Mouse (Mus musculus): ENCODE measurements around the gene 1110004F10Rik.
A peak's percentile ranks its signal among the peaks of the same experiment; 100 is the strongest.
"Not testable (repeated sequence)": the region's sequence is repeated elsewhere in the genome, so short reads cannot be mapped to it uniquely, and the experiment has no call there.

Gene 1110004F10Rik

DNA sequence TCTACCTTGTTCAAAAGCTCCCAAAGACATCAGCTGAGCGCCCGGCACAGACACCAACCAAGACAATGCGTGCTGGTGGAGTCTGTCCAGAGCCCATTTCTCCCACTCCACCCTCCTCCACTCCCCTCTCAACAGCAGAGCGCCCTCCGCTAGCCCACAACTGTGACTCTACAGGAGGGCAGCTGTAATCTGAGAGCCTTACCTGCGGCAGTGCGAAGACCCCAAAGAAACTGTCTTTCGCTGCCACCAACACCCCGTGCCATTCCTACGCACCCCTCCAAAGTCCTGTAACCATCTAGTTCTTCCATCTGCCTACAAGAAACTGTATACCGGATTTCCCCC is at the start of gene 1110004F10Rik:
Gene 1110004F10Rik, plus strand, starts transcription at position 202 of the 342 bp plus-strand sequence.
- DNase-seq (ENCODE audit: low spot score in 2 of 2), result peak in 1 of 2 experiments; percentile 10

DNA sequence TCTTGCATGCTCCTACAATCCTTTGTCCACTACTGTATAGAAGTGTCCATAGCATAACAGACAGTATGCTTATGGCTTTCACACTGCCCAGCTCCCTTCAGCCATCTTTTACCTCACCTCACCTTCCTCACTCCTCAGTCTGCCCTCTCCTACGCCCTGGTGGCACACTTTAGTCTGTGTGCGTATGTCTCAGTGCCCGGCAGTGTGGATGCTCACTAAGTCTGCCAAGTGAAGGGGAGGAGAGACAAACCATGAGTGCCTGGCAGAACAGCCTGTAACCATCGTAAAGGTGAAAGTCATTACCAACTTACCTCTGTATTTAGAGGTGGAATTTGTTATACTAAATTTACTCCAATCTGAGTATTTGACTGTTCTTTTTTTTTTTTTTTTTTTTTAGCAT is 36.5 kb upstream of the 1110004F10Rik start:
- no peak for DNase-seq (ENCODE audit: low spot score in 2 of 2)

DNA sequence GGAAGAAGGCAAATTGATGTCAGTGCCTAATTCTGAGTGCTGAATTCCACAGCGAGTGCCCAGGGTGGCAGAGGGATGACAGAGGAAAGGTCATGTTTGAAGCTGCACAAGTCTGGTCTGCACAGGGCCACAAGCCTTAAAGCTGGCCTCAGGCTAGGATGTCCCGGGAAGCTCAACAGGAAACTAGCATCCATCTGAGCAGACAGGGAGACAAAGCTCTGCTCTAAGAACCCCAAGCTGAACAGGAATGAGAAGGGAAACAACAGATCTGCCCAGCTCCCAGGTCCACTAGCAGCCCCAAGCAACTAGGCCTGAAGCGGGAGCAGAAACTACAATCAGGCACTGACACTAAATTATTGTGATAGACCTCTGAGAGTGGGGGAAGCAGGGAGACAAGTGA is 9.2 kb upstream of the 1110004F10Rik start:
- no peak for DNase-seq (ENCODE audit: low spot score in 2 of 2)

DNA sequence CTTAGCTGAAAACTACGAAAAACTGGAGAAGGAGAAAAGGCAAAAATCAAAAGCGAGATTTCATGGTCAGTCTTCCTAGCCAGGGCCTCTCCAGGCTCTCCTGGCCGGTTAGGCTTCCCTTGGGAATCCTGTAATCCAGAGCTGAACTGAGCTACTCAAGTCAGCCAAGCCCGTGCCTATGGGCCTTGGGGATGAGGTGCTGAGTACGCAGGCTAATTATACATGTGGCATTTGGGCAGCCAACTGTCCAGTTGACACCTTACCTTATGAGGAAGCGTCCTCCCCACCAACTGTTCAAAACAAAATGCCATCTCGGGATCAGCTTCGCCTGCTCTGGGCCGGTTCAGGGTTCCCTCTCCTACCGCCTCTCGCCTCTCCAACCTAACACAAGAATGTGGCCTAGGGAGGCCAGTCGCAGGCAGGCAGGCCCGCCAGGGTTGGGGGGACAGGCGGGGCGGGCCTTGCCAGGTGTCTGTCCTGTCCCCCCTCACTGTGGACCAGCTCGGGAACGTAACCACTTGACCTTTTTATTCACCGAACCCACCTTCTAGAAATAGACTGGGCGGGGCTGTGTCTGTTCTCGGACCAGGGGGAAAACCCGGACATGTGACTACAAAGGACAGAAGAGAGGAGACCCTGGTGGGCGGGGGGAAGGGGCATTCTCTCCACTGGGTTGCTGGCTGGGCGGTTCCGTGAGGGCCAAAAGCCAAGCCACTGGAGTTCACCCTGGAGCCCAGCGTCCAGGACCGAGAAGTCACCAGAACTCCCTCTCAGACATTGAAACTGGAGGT is 8.4 kb upstream of the 1110004F10Rik start:
- DNase-seq (ENCODE audit: low spot score in 2 of 2), result peak in 1 of 2 experiments; percentile 10

DNA sequence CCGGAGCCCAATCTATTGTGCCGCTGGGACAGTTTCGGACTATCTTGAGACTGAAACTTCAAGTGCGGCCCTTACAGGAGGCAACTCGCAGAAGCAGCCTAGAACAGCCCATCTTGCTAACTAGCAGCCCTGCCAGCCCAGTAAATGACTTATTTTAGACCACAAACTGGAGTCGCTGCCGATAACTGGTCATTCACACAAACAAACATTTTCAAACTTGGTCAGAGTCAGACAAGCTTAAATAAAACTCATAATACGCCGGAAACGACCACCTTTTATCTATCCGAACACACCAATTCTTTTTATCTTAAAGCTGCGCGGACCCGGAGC is 7.8 kb upstream of the 1110004F10Rik start:
- no peak for DNase-seq (ENCODE audit: low spot score in 2 of 2)

DNA sequence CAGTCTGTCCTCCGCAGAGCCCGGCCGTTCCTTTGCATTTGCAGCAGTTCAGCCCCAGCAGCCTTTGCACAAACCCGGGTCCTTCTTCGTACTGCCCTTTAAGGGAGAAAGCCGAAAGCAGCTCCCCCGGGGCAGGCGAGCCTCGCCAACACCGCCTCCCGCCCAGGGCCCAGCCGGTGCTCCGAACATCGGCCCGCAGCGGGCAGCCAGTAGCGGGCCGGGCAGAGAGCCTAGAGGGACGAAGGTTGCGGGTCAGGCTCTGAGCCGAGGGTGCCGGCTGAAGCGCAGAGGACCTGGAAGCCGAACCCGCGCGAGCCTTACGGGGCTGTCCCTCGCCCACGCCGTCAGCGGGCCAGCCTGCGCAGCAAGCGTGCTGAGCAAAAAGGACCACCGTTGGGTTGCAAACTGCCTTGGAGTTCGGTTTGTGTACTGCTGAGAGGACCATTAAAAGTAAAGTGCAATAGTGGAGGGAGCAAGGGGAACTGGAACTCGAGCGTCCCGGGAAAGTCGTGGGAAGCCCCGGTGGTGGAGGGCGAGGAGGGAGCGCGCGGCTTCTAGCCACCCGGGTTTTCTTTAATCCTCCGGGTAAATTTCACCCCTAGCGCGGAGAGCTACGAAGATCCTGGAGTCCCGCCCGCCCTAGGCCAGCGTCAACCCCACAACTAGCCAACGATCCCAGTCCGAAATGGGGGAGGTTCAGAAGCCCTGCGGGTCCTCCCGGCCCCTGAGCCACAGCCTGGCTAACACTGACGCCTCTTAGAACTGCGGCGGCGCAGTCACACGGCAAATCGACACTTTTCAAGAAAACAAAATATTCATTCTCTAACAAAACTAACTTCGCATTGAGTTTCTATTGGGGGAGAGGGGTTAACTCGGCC is 7.2 kb upstream of the 1110004F10Rik start:
- peak; percentile 48 to 69 for DNase-seq (ENCODE audit: low spot score in 2 of 2)

DNA sequence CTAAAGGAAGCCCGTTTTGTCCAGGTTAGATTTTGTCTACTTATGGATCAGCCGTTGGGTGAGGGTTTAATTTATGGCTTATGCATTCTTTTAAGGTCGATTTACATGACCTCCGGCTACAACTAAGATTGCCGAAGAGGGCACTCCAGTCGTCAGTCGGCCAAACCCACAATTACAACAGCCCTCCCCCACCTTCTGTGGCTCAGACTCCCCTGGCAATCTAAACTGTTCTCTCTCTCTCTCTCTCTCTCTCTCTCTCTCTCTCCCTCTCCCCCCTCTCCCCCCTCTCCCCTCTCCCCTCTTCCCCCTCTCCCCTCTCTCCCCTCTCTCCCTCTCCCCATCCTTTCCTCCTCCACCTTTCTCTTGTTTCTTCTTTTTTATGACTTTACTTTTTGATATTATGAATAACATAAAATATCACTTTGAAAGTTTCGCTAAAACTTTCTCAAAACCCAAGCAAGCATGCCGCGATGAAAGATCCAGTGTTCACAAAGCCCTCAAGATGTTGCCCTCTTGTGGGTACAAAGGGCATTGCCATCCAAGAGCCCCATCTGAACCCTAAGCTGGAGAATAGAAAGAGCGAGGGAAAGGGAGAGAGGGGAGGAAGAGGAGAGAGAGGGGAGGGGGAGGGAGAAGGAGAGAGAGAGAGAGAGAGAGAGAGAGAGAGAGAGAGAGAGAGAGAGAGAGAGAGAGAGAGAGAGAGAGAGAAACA is 6.4 kb upstream of the 1110004F10Rik start:
- peak; percentile 42 to 53 for DNase-seq (ENCODE audit: low spot score in 2 of 2)

DNA sequence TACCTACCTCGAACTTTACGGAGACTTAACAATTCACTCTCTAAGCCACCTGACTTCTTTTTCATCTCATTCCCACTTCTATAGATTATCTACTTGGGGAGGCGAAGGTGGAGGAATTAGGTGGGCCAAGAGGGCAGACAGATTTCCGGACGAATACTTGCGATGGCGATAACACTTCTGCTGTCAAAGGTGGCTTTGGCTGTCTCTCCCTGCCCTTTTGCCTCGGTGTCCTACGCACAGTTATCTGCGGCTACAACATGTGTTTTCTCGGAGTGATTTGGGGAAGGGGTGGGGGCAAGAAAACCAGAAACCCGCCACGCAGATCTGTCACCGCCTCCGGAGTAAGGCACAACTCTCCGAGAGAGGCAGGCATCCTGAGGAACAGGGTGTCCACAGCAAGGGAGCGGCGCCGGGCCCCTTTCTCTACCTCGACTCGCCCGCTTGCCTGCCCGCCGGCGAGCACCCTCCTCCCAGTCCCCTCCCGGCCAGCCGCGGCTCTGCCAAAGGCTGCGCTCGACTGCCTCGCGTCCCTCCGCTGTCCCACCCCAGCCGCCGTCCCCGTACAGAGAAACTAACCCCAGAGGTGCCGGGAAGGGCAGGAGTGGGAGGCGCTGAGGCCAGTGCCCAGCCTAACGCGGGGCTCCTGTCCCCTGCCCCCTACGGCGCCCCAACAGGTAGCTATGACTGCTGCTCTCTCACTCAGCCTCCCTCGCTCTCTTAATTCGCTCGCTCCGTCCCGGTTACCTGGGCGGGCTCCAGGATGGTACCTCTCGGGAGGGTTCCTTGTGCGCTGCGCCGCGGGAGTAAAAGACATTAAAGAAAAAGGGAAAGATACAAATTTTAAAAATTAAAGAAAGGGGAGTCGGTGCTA is 5.6 kb upstream of the 1110004F10Rik start:
- DNase-seq (ENCODE audit: low spot score in 2 of 2), result peak; percentile 24 to 69

DNA sequence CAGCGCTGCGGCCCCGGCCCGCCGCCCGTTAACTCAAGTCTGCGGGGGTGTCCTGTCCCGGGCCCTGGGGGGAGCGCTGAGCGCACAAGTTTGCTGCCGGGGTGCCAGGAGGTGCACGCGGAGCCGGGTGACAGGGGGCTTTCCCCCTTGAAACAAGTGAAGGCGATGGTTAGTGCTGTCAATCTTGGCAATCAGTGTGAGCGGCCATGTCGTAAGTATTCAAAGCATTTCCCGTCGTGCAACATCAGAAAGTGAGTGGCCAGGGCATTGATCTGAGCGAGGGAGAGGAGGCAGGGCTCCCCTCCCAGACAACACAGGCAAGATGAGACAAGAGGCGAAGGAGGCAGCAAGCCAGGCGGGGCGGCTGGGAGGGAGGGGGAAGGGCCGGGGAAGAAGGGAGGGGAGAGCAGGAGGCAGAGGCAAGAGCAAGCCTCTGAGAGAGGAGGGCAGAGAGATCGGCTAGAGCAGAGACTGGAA is 4.9 kb upstream of the 1110004F10Rik start:
- DNase-seq (ENCODE audit: low spot score in 2 of 2), result peak in 1 of 2 experiments; percentile 33

DNA sequence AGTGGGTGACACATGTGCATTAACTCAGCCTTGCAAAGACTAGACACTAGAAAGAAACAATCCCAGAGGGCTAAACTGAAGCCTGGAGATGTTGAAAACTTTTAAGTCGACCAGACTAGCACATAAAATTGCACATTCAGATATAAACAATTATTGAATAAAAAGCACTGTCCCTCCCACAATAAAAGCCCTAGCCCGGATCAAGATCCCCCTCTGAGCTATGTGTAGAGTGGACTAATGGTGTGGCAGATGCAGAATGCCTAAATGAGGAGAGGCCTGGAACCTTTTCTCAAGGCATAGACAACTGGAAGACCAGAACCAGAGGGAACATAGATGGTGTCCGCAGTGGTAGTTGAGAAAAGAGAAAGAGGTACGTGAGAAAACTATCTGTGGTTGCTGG is 3.7 kb upstream of the 1110004F10Rik start:
- DNase-seq (ENCODE audit: low spot score in 2 of 2), result no peak

DNA sequence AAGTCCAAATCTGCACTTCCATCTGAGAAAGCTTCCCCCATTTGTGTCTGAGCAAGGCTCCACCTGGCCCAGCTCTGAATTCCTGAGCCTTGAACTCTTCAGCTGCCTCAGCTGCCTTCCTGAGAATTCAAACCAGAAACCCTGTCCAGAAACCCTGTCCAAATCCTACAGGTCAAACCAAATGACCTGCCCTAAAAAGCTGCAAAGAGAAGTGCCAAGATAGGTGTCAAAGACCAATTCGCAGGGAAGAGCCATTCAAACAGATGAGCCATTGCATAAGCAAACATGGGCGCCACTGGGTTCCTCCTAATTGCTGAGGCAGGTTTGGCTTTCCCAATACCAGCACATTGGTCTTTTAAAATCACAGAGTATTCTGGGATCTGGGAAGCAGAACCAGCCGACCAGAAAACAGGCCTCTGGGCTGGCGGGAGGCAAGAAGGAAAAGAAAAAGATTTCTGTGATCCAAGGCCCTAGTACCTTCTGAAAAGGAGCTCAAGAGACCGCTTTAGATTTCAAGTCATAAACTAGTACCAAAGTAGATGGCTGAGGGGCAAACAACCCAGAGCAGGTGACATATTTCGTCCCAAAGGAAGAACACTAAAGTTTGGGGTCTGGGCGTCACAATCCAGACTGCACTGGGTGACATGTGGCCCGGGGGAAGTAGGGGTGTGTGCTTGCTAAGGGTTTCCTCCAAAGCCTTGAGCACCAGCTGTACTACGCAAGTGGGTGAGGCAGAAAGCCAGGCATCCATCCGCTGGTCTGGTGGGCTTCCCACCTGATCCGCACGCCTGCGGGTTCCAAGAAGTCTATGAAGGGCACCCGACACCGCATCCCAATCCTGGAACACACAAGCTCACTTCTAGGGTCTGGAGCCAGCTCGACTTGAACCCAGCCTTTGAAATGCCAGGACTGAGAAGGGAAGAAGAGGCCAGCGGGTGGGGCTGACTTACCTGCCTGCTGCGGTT is 2.3 kb upstream of the 1110004F10Rik start:
- no peak for DNase-seq (ENCODE audit: low spot score in 2 of 2)

DNA sequence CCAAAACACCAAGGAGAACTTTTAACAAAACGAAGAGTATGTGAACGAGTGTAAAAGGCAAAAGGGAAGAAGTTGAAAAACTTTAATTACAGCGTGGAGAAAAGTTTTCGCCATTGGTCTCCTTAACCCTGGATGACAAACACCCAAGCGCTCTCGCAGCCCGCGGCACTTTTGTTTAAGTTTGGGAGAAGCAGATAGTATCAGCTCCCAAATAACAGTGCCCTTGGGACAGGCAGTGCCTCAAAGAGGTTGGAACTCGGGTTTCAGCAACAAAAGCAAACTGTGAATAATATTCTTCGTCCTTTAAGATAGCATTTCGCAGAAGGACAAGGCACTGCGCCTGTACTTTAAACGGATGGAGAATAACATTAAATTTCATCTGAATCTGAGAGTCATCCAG is 1.2 kb upstream of the 1110004F10Rik start:
- no peak for DNase-seq (ENCODE audit: low spot score in 2 of 2)

DNA sequence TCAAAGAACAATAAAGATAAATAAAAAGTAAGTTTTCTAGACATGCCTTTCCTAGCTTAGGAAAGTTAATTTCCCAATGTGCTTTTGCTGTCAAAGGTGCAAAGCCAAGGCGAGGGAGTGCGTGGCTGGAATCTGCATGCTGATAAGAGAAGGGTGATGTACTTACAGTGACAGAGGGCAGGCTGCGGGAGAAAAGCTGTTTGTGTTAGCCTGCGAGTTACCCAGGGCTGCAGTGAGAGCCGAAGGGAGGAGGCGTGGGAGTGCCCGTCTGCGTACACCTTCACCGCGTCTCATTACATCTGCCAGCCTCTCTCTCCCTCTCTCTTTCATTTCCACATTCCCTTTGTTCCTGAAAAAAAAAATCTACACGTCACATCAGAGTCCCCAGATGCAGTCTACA is 686 bp upstream of the 1110004F10Rik start, which contains the start of gene Sox6:
Gene Sox6, minus strand, starts transcription at position 286 of the 400 bp plus-strand sequence.
- no peak for DNase-seq (ENCODE audit: low spot score in 2 of 2)

DNA sequence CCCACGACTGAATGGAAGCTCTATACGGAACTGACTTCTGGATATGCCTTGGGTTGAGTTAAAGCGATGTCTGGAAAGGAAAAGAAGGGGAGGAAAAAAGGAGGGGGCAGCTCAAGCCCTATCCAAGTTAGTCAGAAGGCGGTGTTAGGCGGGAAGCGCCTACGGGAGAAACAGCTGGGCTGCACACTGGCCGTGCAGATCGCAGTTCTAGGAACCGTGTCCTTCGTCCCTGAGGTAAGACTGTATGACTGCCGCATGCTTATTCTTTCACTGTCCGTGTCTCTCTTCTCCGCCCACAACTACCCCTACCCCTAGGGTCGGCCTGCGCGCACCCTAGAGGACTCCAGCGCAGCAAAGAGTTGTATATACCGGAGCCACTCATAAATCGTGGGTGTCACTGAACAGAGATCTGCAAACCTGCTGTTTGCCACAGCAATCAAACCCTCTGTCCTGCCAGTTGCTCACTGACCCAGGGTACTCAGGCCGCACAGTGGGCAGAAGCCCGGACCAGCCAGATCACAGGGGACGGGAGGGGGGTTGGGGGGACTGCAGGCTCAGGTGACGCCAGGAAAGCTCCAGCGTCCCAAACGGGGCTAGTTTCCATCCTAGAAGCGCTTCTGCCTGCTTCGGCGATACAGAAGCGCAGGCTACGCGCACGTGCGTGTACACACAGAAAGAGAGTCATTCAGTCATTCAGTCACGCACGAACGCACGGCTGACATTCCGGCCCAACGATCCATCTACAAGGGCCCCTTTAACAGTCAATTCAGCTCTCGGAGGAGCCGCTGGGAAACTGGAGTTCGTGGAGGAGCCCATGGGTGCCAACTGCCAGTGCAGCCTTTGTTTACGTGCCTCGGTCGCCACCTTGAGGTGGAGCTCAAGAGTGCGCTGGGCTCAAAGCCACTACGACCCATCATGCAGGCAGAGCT is 605 bp downstream of the 1110004F10Rik start:
- DNase-seq (ENCODE audit: low spot score in 2 of 2), result peak; percentile 67 to 78

DNA sequence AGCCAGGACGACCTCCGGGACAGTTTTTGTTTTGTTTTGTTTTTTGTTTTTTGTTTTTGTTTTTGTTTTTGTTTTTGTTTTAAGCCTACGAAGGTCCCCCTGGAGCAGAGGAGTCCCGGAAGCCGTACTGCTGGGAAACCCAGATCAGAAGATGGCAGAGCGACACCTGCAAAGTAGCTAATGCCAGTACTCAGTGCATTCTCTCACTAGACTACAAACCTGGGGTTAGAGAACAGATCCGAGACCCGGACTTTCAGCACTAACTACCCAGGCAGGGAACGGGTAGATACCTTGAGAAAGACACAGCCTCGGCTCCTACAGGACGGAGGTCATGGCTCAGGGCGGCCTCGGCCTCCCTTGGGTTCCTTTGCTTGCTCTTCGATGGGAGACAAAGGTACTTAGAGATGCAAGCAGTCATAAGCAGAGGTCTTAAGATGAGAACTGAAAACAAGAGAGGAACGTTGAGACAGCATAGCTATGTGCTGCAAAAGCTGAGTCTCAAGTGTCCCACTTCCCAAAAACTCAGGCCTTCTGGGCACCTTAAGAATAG is 1.3 kb downstream of the 1110004F10Rik start:
- peak in 1 of 2 experiments; percentile 11 for DNase-seq (ENCODE audit: low spot score in 2 of 2)

DNA sequence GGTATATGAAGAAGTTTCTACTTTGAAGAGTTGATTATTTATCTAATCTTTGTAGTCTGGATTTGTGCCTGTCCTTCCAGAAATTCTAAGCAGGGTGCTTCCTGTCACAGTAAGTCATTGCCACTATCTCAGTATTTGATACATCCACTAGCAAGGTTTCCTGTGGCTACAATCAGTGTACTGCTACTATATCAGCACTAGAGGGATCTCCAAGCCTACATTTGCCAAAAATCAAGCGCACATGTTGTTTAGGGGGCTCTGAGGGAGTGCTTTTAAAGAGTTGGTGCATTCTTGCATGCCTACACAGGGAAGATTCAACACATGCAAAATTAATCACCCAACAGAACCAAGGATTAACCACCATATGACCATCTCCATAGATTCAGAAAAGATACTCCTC is 21.5 kb downstream of the 1110004F10Rik start:
- DNase-seq (ENCODE audit: low spot score in 2 of 2), result no peak

DNA sequence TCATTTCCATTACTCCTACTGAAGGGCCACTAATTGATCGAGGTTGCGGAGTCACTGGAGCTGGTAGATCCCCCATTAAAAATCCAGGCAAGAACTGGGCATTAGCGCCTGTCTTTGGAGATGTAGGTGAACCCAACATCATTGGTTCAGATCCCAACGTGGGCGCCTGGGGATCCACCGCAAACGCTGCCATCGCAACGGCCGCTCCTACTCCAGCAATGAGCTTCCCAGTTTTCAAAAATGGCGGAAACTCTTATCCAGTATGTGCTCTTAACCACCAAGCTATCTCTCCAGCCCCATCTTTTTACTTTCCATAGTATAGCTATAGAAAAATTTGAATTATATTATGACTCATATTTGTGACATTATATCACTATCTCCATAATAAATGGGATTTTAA is 45.2 kb downstream of the 1110004F10Rik start, which contains the start of gene Gm4353:
Gene Gm4353, minus strand, starts transcription at position 270 of the 400 bp plus-strand sequence.
- DNase-seq (ENCODE audit: low spot score in 2 of 2), result not testable (repeated sequence)

DNA sequence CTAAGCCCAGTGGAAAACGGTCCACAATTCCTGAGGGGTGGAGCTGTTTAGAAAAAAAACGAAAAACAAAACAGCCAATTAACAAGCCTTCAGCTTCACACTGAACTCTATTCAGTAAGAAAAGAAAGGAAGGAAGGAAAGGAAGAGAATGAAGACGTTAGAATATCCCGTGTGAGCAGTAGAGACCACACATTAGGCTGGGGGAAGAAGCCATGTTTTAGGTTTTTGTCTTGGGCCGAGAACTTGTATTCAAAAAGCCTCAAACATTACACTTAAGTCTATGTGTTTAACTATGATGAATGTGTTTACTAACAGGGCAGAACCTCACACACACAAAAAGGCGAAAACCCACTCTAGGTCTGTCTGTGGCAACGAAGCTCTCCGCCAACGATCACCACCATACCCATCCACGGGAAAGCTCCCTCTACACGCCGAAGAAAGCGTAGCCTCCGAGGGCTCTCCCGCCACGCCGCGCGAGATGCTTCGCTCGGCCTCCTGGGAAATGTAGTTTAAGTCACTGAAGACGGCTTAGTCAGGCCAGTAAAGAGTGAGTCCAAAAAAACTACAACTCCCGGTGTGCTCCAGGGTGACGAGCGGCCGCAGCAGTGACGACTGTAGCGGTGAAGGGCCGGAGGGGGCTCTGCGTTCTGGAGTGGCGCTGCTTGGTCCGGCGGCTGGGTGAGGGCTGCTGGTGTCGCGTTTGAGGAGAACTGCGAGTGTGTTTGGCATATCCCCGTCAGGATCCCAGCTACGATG is 53.7 kb downstream of the 1110004F10Rik start:
- DNase-seq (ENCODE audit: low spot score in 2 of 2), result peak; percentile 84 to 93

Data from urinary bladder, adult 18-20 months (tissue).